Mouse (Mus musculus) adrenal gland, adult 2 months (tissue): ENCODE results near the gene Gm29289. TPM values are rescaled to one million over a fixed set of nuclear protein-coding genes. Genes with fewer than 3 reads are reported as not detected.
"Not testable (repeated sequence)": the region's sequence is repeated elsewhere in the genome, so short reads cannot be mapped to it uniquely, and the experiment has no call there.

Experiments
- DNase-seq: peaks from one replicate; pipeline ENCODE4 v3.0.0; 2021
- long read RNA-seq: library from polyadenylated mRNA; stranded (forward); transcript quantifications from one replicate; pipeline ENCODE4 v2.0.0, GENCODE M21; 2021
- polyA plus RNA-seq: library from polyadenylated mRNA; depleted of rRNA; stranded (reverse); fragments of >200 nt; gene quantifications from 2 replicates; pipeline ENCODE4 v1.2.3, GENCODE M21; 2012; rRNA removed
- total RNA-seq, 2 experiments: library from RNA; stranded (reverse); gene quantifications; 2 replicates each; pipeline ENCODE4 v1.2.3; 2021

The Gm29289 gene
- total RNA-seq = not detected
- not detected in 2 replicates for polyA plus RNA-seq
- long read RNA-seq = 0 reads

DNA sequence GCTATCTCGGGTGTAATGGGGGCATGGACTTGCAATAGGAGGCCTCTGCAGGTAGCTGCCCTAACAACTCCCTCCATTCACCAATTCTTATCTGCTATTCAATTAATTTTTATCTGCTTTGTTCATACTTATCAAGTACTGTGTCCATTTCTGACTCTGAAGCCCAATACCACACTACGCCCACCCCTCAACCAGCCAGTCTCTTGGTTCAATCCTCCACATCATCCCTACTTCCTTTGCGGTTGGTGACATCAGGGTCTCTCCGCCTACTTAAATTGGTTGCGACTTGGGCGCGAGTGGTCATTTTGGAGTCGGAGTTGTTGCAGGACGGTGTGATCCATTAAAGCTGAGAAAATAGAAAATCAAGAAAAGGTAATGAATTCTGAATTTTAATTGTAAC lies at the start of gene Gm29289:
TSS of gene Gm29289 (plus strand) at position 301 of the 400 bp plus-strand sequence.
- not testable (repeated sequence) for DNase-seq

DNA sequence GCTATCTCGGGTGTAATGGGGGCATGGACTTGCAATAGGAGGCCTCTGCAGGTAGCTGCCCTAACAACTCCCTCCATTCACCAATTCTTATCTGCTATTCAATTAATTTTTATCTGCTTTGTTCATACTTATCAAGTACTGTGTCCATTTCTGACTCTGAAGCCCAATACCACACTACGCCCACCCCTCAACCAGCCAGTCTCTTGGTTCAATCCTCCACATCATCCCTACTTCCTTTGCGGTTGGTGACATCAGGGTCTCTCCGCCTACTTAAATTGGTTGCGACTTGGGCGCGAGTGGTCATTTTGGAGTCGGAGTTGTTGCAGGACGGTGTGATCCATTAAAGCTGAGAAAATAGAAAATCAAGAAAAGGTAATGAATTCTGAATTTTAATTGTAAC lies 31.7 kb upstream of the Gm29289 start, which contains the start of gene Gm10352:
TSS of gene Gm10352 (plus strand) at position 301 of the 400 bp plus-strand sequence.
- DNase-seq = not testable (repeated sequence)

Other genes starting within 250 kb of the Gm29289 start
- not detected for gene H2al2b, start 211.9 kb upstream of the Gm29289 start, total RNA-seq
- gene H2al2b, start 211.9 kb upstream of the Gm29289 start, polyA plus RNA-seq = not detected in 2 replicates
- gene Gm4064, start 136.4 kb upstream of the Gm29289 start, total RNA-seq = not detected
- not detected in 2 replicates for gene Gm4064, start 136.4 kb upstream of the Gm29289 start, polyA plus RNA-seq
- gene Rbmy, start 101.9 kb upstream of the Gm29289 start, total RNA-seq = not detected
- not detected in 2 replicates for gene Rbmy, start 101.9 kb upstream of the Gm29289 start, polyA plus RNA-seq
- gene Gm10256, start 101.9 kb upstream of the Gm29289 start, total RNA-seq = not detected
- not detected in 2 replicates for gene Gm10256, start 101.9 kb upstream of the Gm29289 start, polyA plus RNA-seq
- not detected for gene Gm10352, start 31.6 kb upstream of the Gm29289 start, total RNA-seq
- not detected in 2 replicates for gene Gm10352, start 31.6 kb upstream of the Gm29289 start, polyA plus RNA-seq